Mouse (Mus musculus) neural tube, embryonic 13.5 days (tissue): ENCODE results near the gene Plk3. TPM values are rescaled to one million over a fixed set of nuclear protein-coding genes. Genes with fewer than 3 reads are reported as not detected.

ENCODE experiments used
- ATAC-seq: fragments of 200-750 bp; cut with Nextera tagmentation; 2 replicates; pipeline ENCODE4 v1.8.0; 2017; ENCODE audit warnings: low read depth, mild to moderate bottlenecking, moderate TSS enrichment, moderate library complexity
- H3K27ac ChIP-seq: fragments of 300-500 bp; sonication (generic); replicated peaks from 2 replicates; pipeline ENCODE4 v1.5.1; 2015; ENCODE audit warnings: moderate library complexity, mild to moderate bottlenecking, inconsistent platforms
- H3K27me3 ChIP-seq: fragments of 300-500 bp; sonication (generic); 2 replicates; pipeline ENCODE4 v1.6.1; 2015; ENCODE audit warnings: mild to moderate bottlenecking, inconsistent platforms
- H3K36me3 ChIP-seq: fragments of 300-500 bp; sonication (generic); 2 replicates; pipeline ENCODE4 v1.6.1; 2015; ENCODE audit warnings: mild to moderate bottlenecking, inconsistent platforms
- H3K4me1 ChIP-seq: fragments of 300-500 bp; sonication (generic); replicated peaks from 2 replicates; pipeline ENCODE4 v1.6.1; 2015; ENCODE audit warnings: inconsistent platforms
- H3K4me2 ChIP-seq: fragments of 300-500 bp; sonication (generic); 2 replicates; pipeline ENCODE4 v1.6.1; 2015; ENCODE audit warnings: inconsistent platforms, mild to moderate bottlenecking, moderate library complexity
- H3K4me3 ChIP-seq: fragments of 300-500 bp; sonication (generic); 2 replicates; pipeline ENCODE4 v1.5.1; 2015; ENCODE audit warnings: mild to moderate bottlenecking, inconsistent platforms
- H3K9ac ChIP-seq: fragments of 300-500 bp; sonication (generic); 2 replicates; pipeline ENCODE4 v1.6.1; 2015; ENCODE audit warnings: moderate library complexity, mild to moderate bottlenecking, inconsistent platforms
- H3K9me3 ChIP-seq: fragments of 300-500 bp; sonication (generic); 2 replicates; pipeline ENCODE4 v1.6.1; 2016; ENCODE audit warnings: inconsistent platforms
- WGBS: fragments of 180-500 bp; shearing (Covaris S2); methylation state at CpG from one replicate; pipeline ENCODE4 v1.1.7; 2015; 5-methylcytosine and 5-hydroxymethylcytosine counted together
- polyA plus RNA-seq: library from polyadenylated mRNA; unstranded; fragments of >200 nt; fragmentation: Nextera tagmentation; extraction: Ambion mirVana; gene quantifications from 2 replicates; pipeline ENCODE4 v1.2.1, GENCODE M21; 2015

Plk3 gene
- polyA plus RNA-seq, 1 experiment from 2014 or later: 16.0 TPM

DNA sequence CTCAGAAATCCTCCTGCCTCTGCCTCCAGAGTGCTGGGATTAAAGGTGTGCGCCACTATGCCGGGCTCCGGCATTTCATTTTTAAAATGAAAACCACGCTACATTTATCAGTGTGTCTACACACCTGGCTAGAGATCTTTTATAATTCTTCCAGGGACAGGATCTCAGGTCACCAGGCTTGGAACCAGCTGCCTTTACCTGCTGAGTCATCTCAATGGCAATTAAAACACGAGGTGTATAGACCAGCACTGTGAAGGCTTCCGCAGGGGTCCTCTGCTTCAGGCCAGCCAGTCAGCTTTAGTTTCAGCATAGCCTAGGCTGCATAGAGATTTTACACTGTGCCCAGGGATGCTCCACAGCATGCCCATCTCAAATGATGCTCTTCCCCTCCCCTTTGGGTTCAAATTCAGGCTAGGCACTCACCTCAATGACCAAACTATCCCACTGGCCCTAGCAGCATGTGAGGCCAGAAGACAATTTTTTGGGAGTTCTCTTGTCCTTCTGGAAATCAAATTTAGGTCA, 16.5 kb upstream of the Plk3 start:
- H3K27ac ChIP-seq: no peak overlapping the region
- H3K4me1 ChIP-seq: peaks cover 31% of the 10 kb centered on the region
- no peaks in the 10 kb centered on the region for H3K27me3 ChIP-seq
- no peak overlapping the region for H3K4me3 ChIP-seq
- no peak for ATAC-seq
- WGBS: 91% methylated on average over 6 of the region's 6 CpGs
- H3K36me3 ChIP-seq: peaks cover 65% of the 10 kb centered on the region
- no peaks in the 10 kb centered on the region for H3K9me3 ChIP-seq
- H3K9ac ChIP-seq: no peak overlapping the region
- H3K4me2 ChIP-seq: no peak overlapping the region

DNA sequence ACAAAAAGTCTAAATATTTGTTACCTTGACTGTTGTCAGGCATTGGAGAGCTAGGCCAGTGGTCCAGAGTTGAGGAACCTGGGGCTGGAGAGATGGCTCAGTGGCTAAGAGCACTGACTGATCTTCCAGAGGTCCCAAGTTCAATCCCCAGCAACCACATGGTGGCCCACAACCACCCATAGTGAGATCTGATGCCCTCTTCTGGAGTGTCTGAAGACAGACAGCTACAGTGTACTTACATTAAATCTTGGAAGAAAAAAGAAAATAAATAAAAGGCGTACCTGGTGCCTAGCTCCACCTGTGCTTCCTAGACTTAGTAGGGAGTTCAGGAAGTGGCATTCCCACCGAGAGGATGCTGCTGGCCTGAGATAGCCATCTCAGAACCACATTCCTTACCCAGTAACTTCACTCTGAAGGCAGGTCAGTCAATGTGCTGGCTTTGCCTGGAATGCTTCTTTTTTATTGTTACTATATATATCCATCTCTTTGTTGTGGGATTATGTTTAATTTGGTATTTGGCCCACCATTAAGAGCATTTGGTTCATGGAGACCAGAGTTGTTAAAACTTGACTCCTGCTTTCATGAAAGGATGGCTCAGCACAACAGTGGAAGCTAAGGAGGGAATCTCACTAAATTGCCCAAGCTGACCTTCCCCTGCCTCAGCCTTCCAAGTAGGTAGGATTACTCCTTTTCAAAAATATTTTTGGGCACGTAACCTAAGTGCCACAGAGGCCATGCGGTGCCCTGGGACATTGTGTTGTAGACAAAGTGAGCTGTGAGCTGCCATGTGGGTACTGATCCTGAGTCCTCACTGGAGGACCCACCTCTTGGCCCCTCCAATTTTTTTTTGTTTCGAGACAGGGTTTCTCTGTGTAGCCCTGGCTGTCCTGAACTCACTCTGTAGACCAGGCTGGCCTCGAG, 15.8 kb upstream of the Plk3 start:
- Histone ChIP-seq H3K9ac (no peak overlapping the region), H3K4me1 (peaks cover 24% of the 10 kb centered on the region), H3K27ac (no peak overlapping the region), H3K4me3 (no peak overlapping the region), H3K9me3 (no peaks in the 10 kb centered on the region), H3K27me3 (no peaks in the 10 kb centered on the region), H3K36me3 (peaks cover 64% of the 10 kb centered on the region), H3K4me2 (no peak overlapping the region)
- WGBS: 82% methylated on average over 6 of the region's 6 CpGs
- no peak for ATAC-seq

DNA sequence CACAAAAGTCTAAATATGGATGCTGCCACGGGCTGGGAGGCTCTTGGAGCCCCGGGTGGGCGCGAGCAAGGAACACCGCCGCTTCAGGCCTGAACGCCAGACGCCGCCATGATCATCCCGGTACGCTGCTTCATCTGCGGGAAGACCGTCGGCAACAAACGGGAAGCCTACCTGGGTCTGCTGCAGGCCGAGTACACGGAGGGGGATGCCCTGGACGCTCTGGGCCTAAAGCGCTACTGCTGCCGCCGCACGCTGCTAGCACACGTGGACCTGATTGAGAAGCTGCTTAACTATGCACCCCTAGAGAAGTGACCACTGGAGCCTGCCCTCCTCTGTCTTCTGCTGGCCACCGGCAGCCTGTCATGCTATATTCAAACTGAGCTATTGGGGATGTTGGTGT, 15.1 kb upstream of the Plk3 start:
- ATAC-seq: no peak
- Histone ChIP-seq H3K9me3 (no peaks in the 10 kb centered on the region), H3K27me3 (no peaks in the 10 kb centered on the region), H3K4me1 (peaks cover 17% of the 10 kb centered on the region), H3K4me2 (no peak overlapping the region), H3K36me3 (peaks cover 57% of the 10 kb centered on the region), H3K4me3 (no peak overlapping the region), H3K27ac (no peak overlapping the region), H3K9ac (no peak overlapping the region)
- WGBS: 72% methylated on average over 24 of the region's 24 CpGs

DNA sequence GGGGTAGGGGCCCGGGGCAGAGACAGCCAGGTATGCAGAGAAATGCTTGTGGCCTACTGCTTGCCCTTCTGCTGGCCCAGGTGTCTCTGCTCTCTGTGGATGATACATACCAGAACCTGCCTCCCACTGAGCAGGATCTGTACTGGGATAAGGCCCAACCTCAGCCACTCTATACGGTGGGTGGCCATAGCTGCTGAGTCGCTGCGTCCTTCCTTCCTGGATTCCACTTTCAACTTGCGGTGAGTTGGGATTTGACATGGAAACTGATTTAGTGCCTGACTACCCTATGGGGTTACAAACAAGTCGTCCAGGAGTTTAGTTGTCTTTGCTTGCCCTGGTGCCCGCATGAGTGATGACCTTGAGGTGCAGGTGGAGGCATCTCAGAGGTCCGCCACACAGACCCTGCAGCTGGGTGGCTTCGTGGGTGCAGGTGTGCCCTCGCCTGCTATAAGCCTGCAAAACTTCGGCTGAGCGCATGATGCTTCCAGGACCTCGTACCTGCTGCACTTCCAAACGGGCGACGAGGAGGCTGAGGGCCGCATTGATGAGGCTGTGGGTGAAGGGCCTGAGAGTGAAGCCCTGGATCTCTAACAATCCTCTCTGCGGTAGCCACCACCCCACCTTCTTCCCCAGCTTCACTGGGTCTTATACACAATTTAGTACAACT, 14.4 kb upstream of the Plk3 start:
- Histone ChIP-seq H3K4me1 (peaks cover 10% of the 10 kb centered on the region), H3K9me3 (no peaks in the 10 kb centered on the region), H3K9ac (no peak overlapping the region), H3K27ac (no peak overlapping the region), H3K4me3 (no peak overlapping the region), H3K36me3 (peaks cover 50% of the 10 kb centered on the region), H3K4me2 (no peak overlapping the region), H3K27me3 (no peaks in the 10 kb centered on the region)
- 85% methylated on average over 18 of the region's 18 CpGs for WGBS
- ATAC-seq: no peak

DNA sequence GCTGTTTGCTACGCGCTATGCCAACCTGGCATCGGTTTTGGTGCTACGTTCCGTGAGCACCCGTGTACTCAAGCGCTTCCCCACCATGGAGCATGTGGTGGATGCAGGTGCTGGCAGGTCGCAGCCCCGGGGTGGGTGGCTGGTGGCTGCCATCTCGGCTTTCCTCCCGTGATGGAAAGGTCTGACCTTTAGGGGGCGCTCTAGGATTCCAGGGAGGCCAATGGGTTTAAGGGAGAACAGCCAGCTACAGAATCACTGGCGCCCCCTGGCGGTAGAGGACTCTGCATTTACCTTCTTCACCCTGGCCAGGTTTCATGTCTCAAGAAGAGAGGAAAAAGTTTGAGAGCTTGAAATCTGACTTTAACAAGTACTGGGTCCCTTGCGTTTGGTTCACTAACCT, 12.4 kb upstream of the Plk3 start:
- no peak for ATAC-seq
- Histone ChIP-seq H3K36me3 (peaks cover 32% of the 10 kb centered on the region), H3K9me3 (no peaks in the 10 kb centered on the region), H3K9ac (no peak overlapping the region), H3K4me3 (no peak overlapping the region), H3K4me1 (no peaks in the 10 kb centered on the region), H3K4me2 (no peak overlapping the region), H3K27ac (no peak overlapping the region), H3K27me3 (no peaks in the 10 kb centered on the region)
- WGBS: 35% methylated on average over 15 of the region's 15 CpGs

DNA sequence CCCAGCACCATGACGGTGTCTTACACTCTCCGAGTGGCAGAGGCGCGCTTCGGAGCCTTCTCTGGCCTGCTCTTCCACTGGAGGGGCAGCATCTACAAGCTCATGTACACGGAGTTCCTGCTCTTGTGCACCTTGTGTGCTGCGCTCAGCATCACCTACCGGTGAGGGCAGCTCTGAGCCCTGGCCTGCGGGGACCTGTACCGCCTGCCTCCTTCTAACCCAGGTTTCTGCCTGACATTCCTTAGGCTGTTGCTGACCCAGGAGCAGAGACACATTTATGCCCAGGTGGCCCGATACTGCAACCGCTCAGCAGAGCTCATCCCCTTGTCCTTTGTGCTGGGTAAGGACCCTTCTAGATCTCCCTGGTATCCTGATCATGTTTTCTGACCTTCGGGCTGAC, 11.5 kb upstream of the Plk3 start:
- Histone ChIP-seq H3K4me1 (no peaks in the 10 kb centered on the region), H3K4me3 (no peak overlapping the region), H3K36me3 (peaks cover 23% of the 10 kb centered on the region), H3K9me3 (no peaks in the 10 kb centered on the region), H3K27ac (no peak overlapping the region), H3K9ac (no peak overlapping the region), H3K4me2 (no peak overlapping the region), H3K27me3 (no peaks in the 10 kb centered on the region)
- ATAC-seq: no peak
- WGBS: 92% methylated on average over 13 of the region's 13 CpGs

DNA sequence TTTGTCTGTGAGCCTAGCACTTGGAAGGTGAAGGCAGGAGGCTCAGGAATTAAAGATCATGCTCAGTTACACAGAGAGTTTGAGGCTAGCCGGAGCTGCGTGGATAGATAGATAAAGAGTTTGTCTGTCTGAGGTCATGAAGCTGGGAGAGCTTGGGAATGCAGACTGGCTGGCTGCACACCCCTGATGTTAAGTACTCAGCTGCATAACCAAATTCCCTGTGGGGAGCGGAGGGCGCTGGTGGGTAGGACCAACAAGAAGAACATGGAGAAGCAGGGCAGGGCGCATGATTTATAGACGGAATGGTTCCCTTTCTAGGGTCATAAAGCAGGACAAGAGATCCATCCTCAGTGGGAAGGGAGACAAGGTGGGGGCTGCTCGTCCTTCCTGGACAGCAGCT, 9.3 kb upstream of the Plk3 start:
- no peaks in the 10 kb centered on the region for H3K4me1 ChIP-seq
- no peak overlapping the region for H3K4me3 ChIP-seq
- H3K9ac ChIP-seq: no peak overlapping the region
- no peak overlapping the region for H3K4me2 ChIP-seq
- H3K9me3 ChIP-seq: no peaks in the 10 kb centered on the region
- H3K36me3 ChIP-seq: 0 out of 2 replicates have a peak, but pooled peaks cover 3% of the 10 kb centered on the region
- no peak overlapping the region for H3K27ac ChIP-seq
- H3K27me3 ChIP-seq: no peaks in the 10 kb centered on the region
- WGBS: 49% methylated on average over 7 of the region's 7 CpGs
- no peak for ATAC-seq

DNA sequence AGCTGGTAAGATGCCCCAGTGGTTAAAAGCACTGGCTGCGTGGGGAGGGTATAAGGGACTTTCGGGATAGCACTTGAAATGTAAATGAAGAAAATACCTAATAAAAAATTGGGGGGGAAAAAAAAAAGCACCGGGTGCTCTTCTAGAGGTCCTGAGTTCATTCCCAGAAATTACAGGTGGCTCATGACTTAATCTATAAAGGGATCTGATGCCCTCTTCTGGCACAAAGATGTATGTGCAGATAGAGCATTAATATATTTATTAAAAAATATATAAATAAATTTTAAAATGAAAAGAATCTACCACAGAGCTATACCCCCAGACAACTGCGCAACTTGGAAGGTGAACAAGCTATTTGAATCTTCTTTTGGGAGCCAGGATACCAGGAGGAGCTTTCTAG, 6.8 kb upstream of the Plk3 start:
- ATAC-seq: no peak
- no peaks in the 10 kb centered on the region for H3K36me3 ChIP-seq
- H3K27me3 ChIP-seq: no peaks in the 10 kb centered on the region
- WGBS: 42% methylated on average over 4 of the region's 4 CpGs
- no peaks in the 10 kb centered on the region for H3K4me1 ChIP-seq
- no peak overlapping the region for H3K4me3 ChIP-seq
- H3K27ac ChIP-seq: no peak overlapping the region
- H3K9ac ChIP-seq: no peak overlapping the region
- no peaks in the 10 kb centered on the region for H3K9me3 ChIP-seq
- no peak overlapping the region for H3K4me2 ChIP-seq

DNA sequence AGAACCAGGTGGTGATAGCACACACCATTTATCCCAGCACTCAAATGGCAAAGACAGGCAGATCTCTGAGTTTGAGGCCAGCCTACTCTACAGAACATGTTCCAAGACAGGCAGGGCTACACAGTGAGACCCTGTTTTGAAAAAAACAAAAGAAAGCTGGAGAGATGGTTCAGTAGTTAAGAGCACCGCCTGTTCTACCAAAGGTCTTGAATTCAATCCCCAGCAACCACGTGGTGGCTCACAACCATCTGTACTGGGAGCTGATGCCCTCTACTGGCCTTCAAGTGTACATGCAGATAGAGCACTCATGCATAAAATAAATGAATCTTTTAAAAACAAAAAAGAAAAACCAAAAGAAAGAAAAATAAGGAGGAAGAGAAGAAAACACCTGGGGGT, 5.5 kb upstream of the Plk3 start:
- peaks cover 3% of the 10 kb centered on the region for H3K4me1 ChIP-seq
- H3K27me3 ChIP-seq: no peaks in the 10 kb centered on the region
- no peak overlapping the region for H3K4me3 ChIP-seq
- no peak overlapping the region for H3K27ac ChIP-seq
- 3% methylated on average over 2 of the region's 2 CpGs for WGBS
- H3K36me3 ChIP-seq: no peaks in the 10 kb centered on the region
- H3K9ac ChIP-seq: no peak overlapping the region
- no peaks in the 10 kb centered on the region for H3K9me3 ChIP-seq
- no peak for ATAC-seq
- H3K4me2 ChIP-seq: no peak overlapping the region

DNA sequence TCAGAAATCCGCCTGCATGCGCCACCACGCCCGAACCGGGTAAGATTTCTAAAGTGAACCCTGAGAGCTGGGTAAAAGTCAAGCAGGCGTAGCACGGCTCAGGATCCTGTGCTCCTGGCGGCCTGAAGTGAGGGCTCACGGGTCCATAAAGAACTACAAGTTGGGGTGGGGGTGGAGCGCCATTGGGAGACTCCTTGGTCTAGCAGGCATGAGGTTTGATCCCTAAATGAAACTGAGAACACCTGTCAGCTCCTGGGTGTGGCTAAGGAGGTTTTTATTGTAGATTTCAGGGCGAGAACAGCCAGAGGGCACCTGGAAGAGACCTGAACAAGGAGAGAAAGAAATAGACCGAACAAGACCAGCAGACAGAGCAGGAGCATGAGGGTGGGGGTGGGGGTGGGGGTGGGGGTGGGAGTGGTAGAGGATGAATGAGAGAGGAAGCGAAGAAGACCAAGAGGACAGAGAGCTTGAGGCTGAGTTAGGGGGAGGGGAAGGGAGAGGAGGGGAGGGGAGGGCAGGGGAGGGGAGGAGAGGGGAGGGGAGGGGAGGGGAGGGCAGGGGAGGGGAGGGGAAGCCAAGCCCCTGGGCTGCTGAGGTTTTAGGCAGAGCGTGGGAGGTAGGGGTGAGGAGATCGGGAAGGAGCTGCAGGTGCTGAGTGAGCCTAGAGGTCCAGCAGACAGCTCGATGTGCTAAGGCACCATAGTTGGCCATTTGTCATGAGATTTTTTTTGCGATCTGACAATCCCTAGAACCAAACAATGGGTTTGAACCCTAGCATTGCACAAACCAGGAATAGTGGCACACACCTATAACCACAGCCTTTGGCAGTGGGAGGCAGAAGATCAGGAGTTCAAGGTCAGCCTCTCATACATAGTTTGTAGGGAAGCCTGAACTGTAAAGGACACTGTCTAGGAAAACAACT, 4.8 kb upstream of the Plk3 start:
- no peaks in the 10 kb centered on the region for H3K36me3 ChIP-seq
- H3K4me1 ChIP-seq: peaks cover 6% of the 10 kb centered on the region
- no peak overlapping the region for H3K9ac ChIP-seq
- H3K27me3 ChIP-seq: no peaks in the 10 kb centered on the region
- H3K4me3 ChIP-seq: no peak overlapping the region
- H3K27ac ChIP-seq: no peak overlapping the region
- H3K9me3 ChIP-seq: no peaks in the 10 kb centered on the region
- 77% methylated on average over 16 of the region's 17 CpGs for WGBS
- ATAC-seq: no peak
- no peak overlapping the region for H3K4me2 ChIP-seq

DNA sequence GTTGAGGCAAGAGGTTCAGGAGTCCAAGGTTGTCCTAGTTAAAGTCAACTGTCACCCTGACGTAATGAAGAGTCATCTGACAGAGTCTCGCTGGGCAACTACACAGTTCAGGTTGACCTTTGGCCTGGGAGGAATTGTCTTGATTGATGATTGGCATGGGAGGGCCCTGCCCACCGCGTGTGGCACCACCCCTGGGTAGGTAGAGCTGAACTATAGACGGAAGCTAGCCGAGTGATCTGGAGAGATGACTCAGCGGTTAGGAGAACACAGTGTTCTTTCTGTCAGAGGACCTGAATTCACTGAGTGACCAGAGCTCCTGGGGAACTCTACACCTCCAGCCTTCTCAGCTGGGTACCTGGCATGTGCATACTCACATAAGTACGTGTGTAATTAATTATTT, 2.3 kb upstream of the Plk3 start:
- Histone ChIP-seq H3K4me1 (peaks cover 30% of the 10 kb centered on the region), H3K36me3 (no peaks in the 10 kb centered on the region), H3K4me2 (no peak overlapping the region), H3K9me3 (no peaks in the 10 kb centered on the region), H3K9ac (no peak overlapping the region), H3K27ac (no peak overlapping the region), H3K4me3 (no peak overlapping the region), H3K27me3 (no peaks in the 10 kb centered on the region)
- ATAC-seq: no peak
- WGBS: 32% methylated on average over 8 of the region's 8 CpGs
